Mouse (Mus musculus) small intestine, adult 2 months (tissue): ENCODE measurements around the gene 4921524J17Rik.

Experiments used
- CTCF ChIP-seq: fragments of 200-500 bp; IDR thresholded peaks from 2 replicates; pipeline ENCODE4 v1.5.1; 2012; ENCODE audit warnings: low read depth, mild to moderate bottlenecking, control low read depth, inconsistent platforms, low read length, moderate library complexity, mixed read lengths; ENCODE audit not compliant: insufficient replicate concordance, insufficient read length; ENCODE audit errors: extremely low read depth
- POLR2A ChIP-seq: fragments of 200-500 bp; IDR thresholded peaks from 2 replicates; pipeline ENCODE4 v1.6.1; 2012; ENCODE audit warnings: low read depth, mild to moderate bottlenecking, control low read depth, inconsistent platforms, low read length, moderate library complexity

- TF ChIP-seq CTCF, result no peak
- no peak for TF ChIP-seq POLR2A
Observed at GRCm38 (mm10) chr8:85371736-85372464, 60.7 kb downstream of the 4921524J17Rik start.
